18 mouse cellular contexts compared by ENCODE assay signal in genomic region chr3:121637792-121638191, GRCm38 (mm10). TPM values are rescaled to one million over a fixed set of nuclear protein-coding genes. Genes with fewer than 3 reads are reported as not detected.
"Had no signal": no experiment of that assay in that cellular context is flagged by ENCODE, and none has a peak within 500 bp of the region (broad histone marks: within the 10 kb centered on the region; RNA-seq: fewer than 3 reads in every experiment).

No protein-coding gene starts in this region.

- ATAC-seq: intestine, embryonic 15.5 days; liver, embryonic 12.5 days had no signal

- H3K4me2 ChIP-seq: intestine, embryonic 15.5 days; limb, embryonic 15.5 days; liver, embryonic 12.5 days; lung, embryonic 14.5 days; neural tube, embryonic 13.5 days had no signal

- H3K4me1 ChIP-seq: liver, embryonic 12.5 days had no signal

- H3K27ac ChIP-seq: intestine, embryonic 15.5 days; limb, embryonic 15.5 days; liver, embryonic 12.5 days; macrophage; neural tube, embryonic 13.5 days had no signal

- H3K4me3 ChIP-seq: intestine, embryonic 15.5 days; left cerebral cortex, adult 2 months; limb, embryonic 15.5 days; liver, embryonic 12.5 days; neural tube, embryonic 13.5 days had no signal

- DNase-seq: lung, embryonic 14.5 days; lung, postnatal 10 days; midbrain, embryonic 14.5 days; right cerebral cortex, adult 18-20 months; right cerebral cortex, postnatal 25 days; thymus, postnatal 4 days had no signal

- H3K36me3 ChIP-seq: intestine, embryonic 15.5 days; limb, embryonic 15.5 days; liver, embryonic 12.5 days; neural tube, embryonic 13.5 days had no signal

- H3K9ac ChIP-seq: intestine, embryonic 15.5 days; limb, embryonic 15.5 days; liver, embryonic 12.5 days; lung, embryonic 14.5 days; neural tube, embryonic 13.5 days had no signal

- H3K27me3 ChIP-seq: intestine, embryonic 15.5 days; limb, embryonic 15.5 days; liver, embryonic 12.5 days; neural tube, embryonic 13.5 days had no signal

- H3K9me3 ChIP-seq: intestine, embryonic 15.5 days; limb, embryonic 15.5 days; liver, embryonic 12.5 days; neural tube, embryonic 13.5 days had no signal

RNA-seq across cellular contexts. Expression of gene 4930432M17Rik, which starts 32.8 kb away (rescaled TPM):
- total RNA-seq: layer of hippocampus, postnatal 25 days; left cerebral cortex, adult 2 months; left cerebral cortex, postnatal 25 days had no signal
- polyA plus RNA-seq: intestine, embryonic 15.5 days; limb, embryonic 11.5 days; limb, embryonic 15.5 days; liver, embryonic 12.5 days; liver, embryonic 16.5 days; lung, embryonic 14.5 days; macrophage; midbrain, embryonic 14.5 days; neural tube, embryonic 13.5 days; small intestine, adult 2 months; stomach, embryonic 16.5 days had no signal
